Mouse (Mus musculus): ENCODE data around the gene Vmn2r5. TPM values are rescaled to one million over a fixed set of nuclear protein-coding genes. Genes with fewer than 3 reads are reported as not detected.

Vmn2r5 gene
- polyA plus RNA-seq (2014; fragmentation: Illumina TruSeq; extraction: RNeasy Lipid Tissue Mini Kit (QIAGEN cat#74804); ENCODE audit: low read depth, low replicate concordance), result not detected

GRCm38 (mm10) chr3:64509742-64510141, at the start of gene Vmn2r5:
Gene Vmn2r5, minus strand, starts transcription at chr3:64509842.

Other genes with a start within 250 kb of the Vmn2r5 start
- not detected for gene Vmn2r3, start 220.1 kb downstream of the Vmn2r5 start, polyA plus RNA-seq (2014; fragmentation: Illumina TruSeq; extraction: RNeasy Lipid Tissue Mini Kit (QIAGEN cat#74804); ENCODE audit: low read depth, low replicate concordance)
- not detected for gene Vmn2r4, start 94.5 kb downstream of the Vmn2r5 start, polyA plus RNA-seq (2014; fragmentation: Illumina TruSeq; extraction: RNeasy Lipid Tissue Mini Kit (QIAGEN cat#74804); ENCODE audit: low read depth, low replicate concordance)
- not detected for gene Vmn2r6, start 56.0 kb upstream of the Vmn2r5 start, polyA plus RNA-seq (2014; fragmentation: Illumina TruSeq; extraction: RNeasy Lipid Tissue Mini Kit (QIAGEN cat#74804); ENCODE audit: low read depth, low replicate concordance)

All from sigmoid colon, adult 10 weeks (tissue).